Mouse (Mus musculus): Measurements from ENCODE around the gene Imp4. TPM values are rescaled to one million over a fixed set of nuclear protein-coding genes. Genes with fewer than 3 reads are reported as not detected.

Imp4 gene
- polyA plus RNA-seq, 1 experiment from 2014 or later: 47.5 TPM

DNA sequence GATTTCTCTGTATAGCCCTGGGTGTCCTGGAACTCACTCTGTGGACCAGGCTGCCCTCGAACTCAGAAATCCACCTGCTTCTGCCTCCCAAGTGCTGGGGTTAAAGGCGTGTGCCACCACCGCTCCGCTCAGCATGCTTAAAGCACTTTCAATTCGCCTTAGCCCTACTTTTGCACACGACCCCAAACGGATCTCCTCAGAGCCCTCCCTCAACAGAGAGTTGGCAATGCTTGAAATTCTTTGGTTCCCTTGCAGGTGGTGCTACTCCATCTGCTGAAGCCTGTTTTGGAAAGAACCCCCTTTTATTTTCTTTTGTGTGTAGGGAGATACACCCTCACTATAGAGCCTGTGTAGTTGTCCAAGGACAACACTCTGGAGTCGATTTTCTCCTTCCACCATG, 18.8 kb downstream of the Imp4 start:
- no peaks in the 10 kb centered on the region for H3K36me3 ChIP-seq (ENCODE audit: control insufficient read depth, insufficient read depth)
- H3K27ac ChIP-seq (ENCODE audit: low read depth, low read length): no peak overlapping the region
- ATAC-seq: no peak
- peak overlapping the region; percentile 88; the same call in 1 of the 2 replicates for H3K4me2 ChIP-seq (replicated peaks; ENCODE audit: low read depth)
- TF ChIP-seq CTCF (IDR thresholded peaks at IDR 0.05; ENCODE audit: low read depth): no peak
- no peak overlapping the region for H3K4me3 ChIP-seq (ENCODE audit: low read depth, low read length)
- H3K27me3 ChIP-seq (replicated peaks; ENCODE audit: control insufficient read depth, insufficient read depth, low read length): no peaks in the 10 kb centered on the region
- no peaks in the 10 kb centered on the region for H3K9me3 ChIP-seq (ENCODE audit: control insufficient read depth)
- no peaks in the 10 kb centered on the region for H3K4me1 ChIP-seq (replicated peaks; ENCODE audit: control insufficient read depth, insufficient read depth, low read length)
- 51% methylated on average over 8 of the region's 8 CpGs for WGBS
- H3K9ac ChIP-seq (ENCODE audit: low read depth, low read length): no peak overlapping the region

DNA sequence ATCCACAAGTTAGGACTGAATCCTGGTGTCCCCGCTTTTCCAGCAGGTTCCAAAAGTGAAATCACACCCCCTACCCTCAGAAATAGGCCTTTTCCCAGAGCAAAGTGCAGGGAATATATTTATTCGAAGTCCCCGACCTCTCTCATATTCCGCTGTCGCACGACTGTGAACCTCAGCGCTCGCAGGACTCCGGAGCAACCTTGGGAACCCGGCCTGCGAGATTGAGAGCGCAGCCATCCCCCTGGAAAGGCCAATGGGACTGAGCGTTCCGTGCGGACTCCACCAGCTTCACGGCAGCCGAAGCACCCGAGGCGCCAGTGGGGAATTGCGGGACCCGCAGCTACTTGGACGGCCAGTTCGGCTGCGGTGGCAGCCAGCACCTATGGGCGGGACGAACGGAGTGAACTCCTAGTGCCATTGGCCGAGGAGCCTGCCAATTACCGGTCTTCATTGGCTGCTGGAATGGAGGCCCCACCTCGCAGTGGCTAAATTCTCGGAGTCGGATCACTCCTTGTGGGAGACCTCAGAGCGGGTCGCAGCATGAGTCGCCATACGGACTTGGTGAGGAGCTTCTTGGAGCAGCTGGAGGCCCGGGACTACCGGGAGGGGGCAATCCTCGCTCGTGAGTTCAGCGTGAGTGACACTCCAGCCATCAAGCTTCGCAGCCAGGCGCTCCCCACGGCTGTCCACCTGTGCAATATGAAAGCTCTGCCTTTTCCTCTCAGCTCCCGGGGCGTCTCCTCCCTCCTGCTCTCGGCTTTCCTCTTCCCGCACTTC, 19.8 kb downstream of the Imp4 start, which contains the start of gene Ptpn18:
Gene Ptpn18, plus strand, starts transcription at position 479 of the 777 bp plus-strand sequence.
- under 1% methylated on average over 48 of the region's 48 CpGs for WGBS
- no peaks in the 10 kb centered on the region for H3K27me3 ChIP-seq (replicated peaks; ENCODE audit: control insufficient read depth, insufficient read depth, low read length)
- H3K4me2 ChIP-seq (replicated peaks; ENCODE audit: low read depth): peak within 1 kb of the TSS; percentile 88
- no peaks in the 10 kb centered on the region for H3K9me3 ChIP-seq (ENCODE audit: control insufficient read depth)
- peak; percentile 38; the same call in 1 of the 2 replicates for TF ChIP-seq CTCF (IDR thresholded peaks at IDR 0.05; ENCODE audit: low read depth)
- no peaks in the 10 kb centered on the region for H3K36me3 ChIP-seq (ENCODE audit: control insufficient read depth, insufficient read depth)
- H3K4me3 ChIP-seq (ENCODE audit: low read depth, low read length): peak within 1 kb of the TSS; percentile 62
- peak within 1 kb of the TSS; percentile 54 for H3K9ac ChIP-seq (ENCODE audit: low read depth, low read length)
- H3K4me1 ChIP-seq (replicated peaks; ENCODE audit: control insufficient read depth, insufficient read depth, low read length): no peaks in the 10 kb centered on the region
- peak within 1 kb of the TSS; percentile 85 for H3K27ac ChIP-seq (ENCODE audit: low read depth, low read length)
- ATAC-seq: peak; percentile 92

DNA sequence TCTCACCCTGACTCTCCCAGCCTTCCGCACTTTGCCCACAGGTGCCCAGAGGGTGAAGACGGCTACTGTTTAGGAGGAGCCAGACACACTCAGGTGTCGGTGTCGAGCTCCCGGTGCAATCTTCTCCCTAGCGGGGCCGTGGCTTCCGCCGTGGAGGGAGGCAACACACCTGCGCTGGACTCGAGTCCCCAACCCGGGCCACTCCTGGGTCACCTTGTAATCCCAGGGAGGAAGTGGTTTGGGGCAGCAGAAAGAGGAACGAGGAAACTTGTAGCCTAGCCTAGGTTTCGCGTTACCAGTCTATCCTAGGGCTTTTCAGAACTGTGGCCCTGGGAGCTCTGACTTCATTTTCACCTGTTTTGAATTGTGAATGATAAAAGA, 20.4 kb downstream of the Imp4 start:
- Histone ChIP-seq H3K4me2 (replicated peaks; ENCODE audit: low read depth) (peak overlapping the region; percentile 88), H3K36me3 (ENCODE audit: control insufficient read depth, insufficient read depth) (no peaks in the 10 kb centered on the region), H3K4me3 (ENCODE audit: low read depth, low read length) (peak overlapping the region; percentile 62), H3K9ac (ENCODE audit: low read depth, low read length) (peak overlapping the region; percentile 54), H3K27ac (ENCODE audit: low read depth, low read length) (peak overlapping the region; percentile 85), H3K4me1 (replicated peaks; ENCODE audit: control insufficient read depth, insufficient read depth, low read length) (no peaks in the 10 kb centered on the region), H3K9me3 (ENCODE audit: control insufficient read depth) (no peaks in the 10 kb centered on the region), H3K27me3 (replicated peaks; ENCODE audit: control insufficient read depth, insufficient read depth, low read length) (no peaks in the 10 kb centered on the region)
- 3% methylated on average over 15 of the region's 15 CpGs for WGBS
- ATAC-seq: no peak
- TF ChIP-seq CTCF (IDR thresholded peaks at IDR 0.05; ENCODE audit: low read depth): no peak

DNA sequence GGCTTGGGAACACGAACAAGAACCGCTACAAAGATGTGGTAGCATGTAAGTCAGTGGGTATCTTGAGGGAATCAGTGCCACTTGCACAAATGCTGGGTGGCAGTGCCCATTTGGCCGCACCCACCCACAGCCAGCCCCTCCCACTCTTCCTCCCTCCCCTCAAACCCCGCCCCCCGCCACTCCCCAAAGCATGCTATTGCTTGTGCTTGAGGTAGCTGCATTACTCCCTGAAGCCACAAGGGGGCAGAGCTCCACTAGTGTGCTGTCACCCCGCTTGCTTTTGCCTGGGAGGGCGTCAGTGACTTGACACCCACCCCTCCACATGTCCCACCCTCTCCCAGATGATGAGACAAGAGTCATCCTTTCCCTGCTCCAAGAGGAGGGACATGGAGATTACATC, 23.1 kb downstream of the Imp4 start:
- peak; percentile 83 for TF ChIP-seq CTCF (IDR thresholded peaks at IDR 0.05; ENCODE audit: low read depth)
- H3K36me3 ChIP-seq (ENCODE audit: control insufficient read depth, insufficient read depth): no peaks in the 10 kb centered on the region
- H3K4me2 ChIP-seq (replicated peaks; ENCODE audit: low read depth): no peak overlapping the region
- ATAC-seq: no peak
- no peaks in the 10 kb centered on the region for H3K27me3 ChIP-seq (replicated peaks; ENCODE audit: control insufficient read depth, insufficient read depth, low read length)
- no peak overlapping the region for H3K27ac ChIP-seq (ENCODE audit: low read depth, low read length)
- H3K9me3 ChIP-seq (ENCODE audit: control insufficient read depth): no peaks in the 10 kb centered on the region
- no peak overlapping the region for H3K4me3 ChIP-seq (ENCODE audit: low read depth, low read length)
- 34% methylated on average over 7 of the region's 7 CpGs for WGBS
- H3K4me1 ChIP-seq (replicated peaks; ENCODE audit: control insufficient read depth, insufficient read depth, low read length): no peaks in the 10 kb centered on the region
- H3K9ac ChIP-seq (ENCODE audit: low read depth, low read length): no peak overlapping the region

- Histone ChIP-seq H3K9me3 (ENCODE audit: control insufficient read depth) (no peaks in the 10 kb centered on the region), H3K4me3 (ENCODE audit: low read depth, low read length) (no peak overlapping the region), H3K4me2 (replicated peaks; ENCODE audit: low read depth) (no peak overlapping the region), H3K27ac (ENCODE audit: low read depth, low read length) (no peak overlapping the region), H3K9ac (ENCODE audit: low read depth, low read length) (no peak overlapping the region), H3K27me3 (replicated peaks; ENCODE audit: control insufficient read depth, insufficient read depth, low read length) (no peaks in the 10 kb centered on the region), H3K36me3 (ENCODE audit: control insufficient read depth, insufficient read depth) (no peaks in the 10 kb centered on the region), H3K4me1 (replicated peaks; ENCODE audit: control insufficient read depth, insufficient read depth, low read length) (no peaks in the 10 kb centered on the region)
- no peak for TF ChIP-seq CTCF (IDR thresholded peaks at IDR 0.05; ENCODE audit: low read depth)
- 86% methylated on average over 8 of the region's 8 CpGs for WGBS
- ATAC-seq: no peak
These were observed 24.7 kb downstream of the Imp4 start for GRCm38 (mm10) chr1:34464310-34464817.

DNA sequence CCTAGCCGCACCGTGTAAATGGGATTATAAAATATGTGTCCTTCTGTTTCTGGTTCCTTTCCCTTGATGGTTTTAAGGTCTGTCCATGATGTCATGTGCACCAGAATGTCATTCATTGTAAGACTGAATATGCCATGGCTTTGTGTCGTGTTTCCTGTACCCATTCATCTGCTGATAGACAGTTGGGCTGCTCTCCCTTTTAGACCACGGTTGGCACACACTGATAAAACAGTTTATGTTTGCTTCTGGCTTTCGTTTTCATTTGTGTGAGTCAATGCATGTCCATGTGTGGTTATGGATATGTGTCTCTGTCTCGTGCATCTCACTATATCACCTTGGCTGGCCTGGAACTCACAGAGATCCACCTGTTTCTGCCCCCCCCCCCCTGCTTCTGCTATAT, 25.8 kb downstream of the Imp4 start:
- ATAC-seq: no peak
- Histone ChIP-seq H3K9ac (ENCODE audit: low read depth, low read length) (no peak overlapping the region), H3K4me3 (ENCODE audit: low read depth, low read length) (no peak overlapping the region), H3K27me3 (replicated peaks; ENCODE audit: control insufficient read depth, insufficient read depth, low read length) (no peaks in the 10 kb centered on the region), H3K9me3 (ENCODE audit: control insufficient read depth) (no peaks in the 10 kb centered on the region), H3K4me1 (replicated peaks; ENCODE audit: control insufficient read depth, insufficient read depth, low read length) (no peaks in the 10 kb centered on the region), H3K36me3 (ENCODE audit: control insufficient read depth, insufficient read depth) (no peaks in the 10 kb centered on the region), H3K4me2 (replicated peaks; ENCODE audit: low read depth) (no peak overlapping the region), H3K27ac (ENCODE audit: low read depth, low read length) (no peak overlapping the region)
- WGBS: 71% methylated on average over 6 of the region's 6 CpGs
- TF ChIP-seq CTCF (IDR thresholded peaks at IDR 0.05; ENCODE audit: low read depth): no peak
